Mouse (Mus musculus): ENCODE measurements around the gene Grik2.
"Not testable (repeated sequence)": the region's sequence is repeated elsewhere in the genome, so short reads cannot be mapped to it uniquely, and the experiment has no call there.

Gene Grik2

GRCm38 (mm10) chr10:49319880-49320279 lies 468.7 kb downstream of the Grik2 start:
- no peak for DNase-seq

GRCm38 (mm10) chr10:49256247-49256939 lies 532.2 kb downstream of the Grik2 start:
- no peak for DNase-seq

- not testable (repeated sequence) for DNase-seq
Measured at GRCm38 (mm10) chr10:49237356-49237755, 551.2 kb downstream of the Grik2 start.

DNA sequence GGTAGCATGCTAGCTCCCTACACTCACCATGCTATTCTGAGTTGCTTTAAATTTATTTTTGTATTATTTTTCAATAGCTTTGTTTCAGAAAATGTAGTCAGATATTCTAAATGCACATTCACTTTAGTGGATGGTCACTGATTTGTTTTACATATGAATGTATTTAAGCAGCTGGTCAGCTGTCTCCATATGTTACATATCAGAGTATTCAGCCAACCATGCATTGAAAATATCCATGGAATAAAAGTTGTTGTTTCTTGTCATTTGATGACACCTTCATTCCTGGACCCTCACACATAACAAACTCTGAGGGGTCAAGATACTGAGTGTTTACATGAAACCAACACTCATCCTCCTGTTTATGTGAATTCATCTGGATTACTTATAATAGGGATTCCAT lies 551.7 kb downstream of the Grik2 start:
- DNase-seq: not testable (repeated sequence)

DNA sequence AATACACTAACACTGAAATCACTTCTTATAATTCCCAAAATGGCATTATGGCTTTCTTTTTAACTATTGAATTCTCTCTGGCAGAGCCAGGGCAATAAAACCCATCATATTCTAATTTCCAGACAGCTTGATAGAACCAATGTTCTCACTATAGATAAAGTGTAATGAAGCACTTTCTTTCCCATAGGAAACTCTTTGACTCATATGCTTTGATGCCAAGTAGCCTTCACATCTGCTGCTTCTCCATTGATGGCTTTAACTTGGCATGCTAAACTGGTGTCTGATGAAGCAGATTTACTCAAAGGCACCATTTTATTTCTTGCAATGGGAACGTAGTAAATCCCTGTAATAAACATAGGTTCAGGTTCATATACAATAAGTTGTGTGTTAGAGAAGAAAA lies 568.5 kb downstream of the Grik2 start:
- DNase-seq: no peak

- DNase-seq: no peak
Measured at GRCm38 (mm10) chr10:49219631-49220030, 568.9 kb downstream of the Grik2 start.

DNA sequence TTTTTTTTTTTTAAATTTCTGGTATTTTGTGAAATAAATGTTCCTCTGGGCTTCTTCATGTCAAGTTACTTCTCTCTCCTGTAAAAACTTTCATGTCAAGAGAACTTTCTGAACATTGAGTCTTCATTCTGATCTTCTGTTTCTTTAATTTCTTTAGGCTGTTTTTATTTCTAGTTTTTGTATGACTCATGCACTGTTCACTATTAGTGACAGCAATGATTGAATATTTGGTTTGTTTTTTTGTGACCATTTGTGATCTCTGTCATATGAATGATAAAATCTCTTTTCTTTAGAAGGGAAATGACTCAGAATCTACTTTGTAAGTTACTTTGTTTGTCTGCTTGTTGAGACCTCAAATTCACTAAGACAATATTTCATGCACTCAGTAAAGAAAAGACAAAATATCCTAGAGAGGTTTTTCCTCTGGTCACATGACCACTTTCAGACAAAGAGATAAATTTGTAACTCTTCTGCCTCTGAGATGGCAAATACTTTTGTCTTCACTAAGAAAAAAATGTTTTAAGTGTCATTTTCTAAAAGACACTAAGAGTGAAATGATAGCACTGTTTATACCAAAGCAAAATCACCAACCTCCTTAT lies 596.7 kb downstream of the Grik2 start:
- no peak for DNase-seq

DNA sequence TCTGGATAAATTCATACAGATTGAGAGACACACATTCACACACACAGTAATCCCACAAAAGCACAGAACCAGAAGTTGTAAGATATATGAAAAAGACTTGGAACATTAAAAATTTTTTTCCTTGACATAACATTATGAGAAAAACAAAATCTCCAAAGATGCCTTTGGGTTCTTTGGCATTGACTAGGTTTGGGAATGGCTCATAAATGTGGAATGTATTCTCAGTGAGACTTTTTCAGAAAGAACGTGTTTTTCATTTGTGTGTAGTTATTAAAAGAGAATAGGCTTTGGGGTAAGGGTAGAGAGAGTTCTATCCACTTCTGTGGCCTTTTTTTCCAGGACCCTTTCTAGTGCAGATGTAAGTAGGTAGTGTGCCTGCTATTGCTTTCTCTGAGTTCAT lies 597.3 kb downstream of the Grik2 start:
- no peak for DNase-seq

GRCm38 (mm10) chr10:49154134-49154533 lies 634.4 kb downstream of the Grik2 start:
- no peak for DNase-seq

- not testable (repeated sequence) for DNase-seq
Measured at GRCm38 (mm10) chr10:49151496-49151895, 637.1 kb downstream of the Grik2 start.

- peak; percentile 7 to 34 for DNase-seq
Measured at GRCm38 (mm10) chr10:49149714-49150113, 638.9 kb downstream of the Grik2 start.

GRCm38 (mm10) chr10:49142658-49143057 lies 645.9 kb downstream of the Grik2 start:
- DNase-seq: no peak

DNA sequence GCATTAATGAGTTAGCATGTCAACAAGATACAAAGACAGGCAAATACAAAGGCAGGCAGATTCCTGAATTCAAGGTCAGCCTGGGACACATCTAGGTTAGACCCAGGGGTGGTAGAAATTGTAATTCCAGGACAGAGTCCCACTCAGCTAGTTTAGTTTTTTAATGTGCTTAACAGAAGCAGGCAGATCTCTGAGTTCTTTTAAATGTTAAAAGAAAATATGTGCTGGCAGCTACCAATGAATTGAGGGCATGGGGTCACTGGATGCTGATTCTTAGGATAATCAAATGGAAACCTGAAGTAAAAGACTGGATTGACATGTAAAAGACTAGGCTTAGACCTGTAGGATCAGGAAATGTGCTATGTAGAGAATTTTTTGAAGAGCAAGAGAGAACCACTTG lies 651.8 kb downstream of the Grik2 start:
- DNase-seq: no peak

DNA sequence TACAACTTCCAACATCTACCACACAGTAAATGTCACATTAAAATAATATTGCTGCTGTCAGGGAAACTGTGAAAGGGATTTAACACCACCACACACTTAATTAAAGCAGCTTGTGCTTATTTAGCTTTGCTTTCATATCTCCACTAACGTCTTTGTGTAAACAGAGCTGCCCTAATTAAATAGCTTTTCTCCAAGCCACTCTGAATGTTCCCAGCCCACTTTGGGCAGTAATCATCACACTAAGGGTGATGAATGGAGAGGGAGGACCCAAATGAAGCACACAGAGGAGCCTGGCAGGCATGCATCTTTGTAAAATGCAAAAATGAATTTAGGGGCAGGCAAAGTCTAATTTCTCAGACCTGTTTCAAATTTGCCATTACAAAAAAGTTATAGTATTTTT lies 657.3 kb downstream of the Grik2 start:
- DNase-seq: no peak

DNA sequence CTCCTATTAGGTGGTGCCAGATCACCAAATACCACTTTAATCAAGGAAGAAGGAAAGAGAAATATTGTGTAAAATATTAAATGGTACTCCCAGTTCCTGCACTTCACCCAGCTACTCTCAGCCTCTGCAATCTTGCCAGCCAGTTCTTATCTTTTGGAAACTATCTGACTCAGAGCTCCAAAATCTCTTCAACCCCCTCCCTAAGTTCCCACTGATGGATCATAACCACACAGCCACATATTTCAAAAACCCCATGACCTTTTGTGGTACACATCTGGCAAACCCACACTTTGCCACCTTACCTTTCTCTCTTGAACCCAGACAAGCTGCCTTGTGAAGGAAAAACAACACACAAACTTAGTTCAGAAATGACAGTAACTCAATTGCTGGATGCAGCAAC lies 738.2 kb downstream of the Grik2 start:
- no peak for DNase-seq

GRCm38 (mm10) chr10:49049391-49049790 lies 739.2 kb downstream of the Grik2 start:
- DNase-seq: no peak

Data from cerebellum, postnatal 36 days (tissue).